Mouse (Mus musculus): Measurements from ENCODE around the gene Ccl9. TPM values are rescaled to one million over a fixed set of nuclear protein-coding genes. Genes with fewer than 3 reads are reported as not detected.
"Not testable (repeated sequence)": the region's sequence is repeated elsewhere in the genome, so short reads cannot be mapped to it uniquely, and the experiment has no call there.

Gene Ccl9
- polyA plus RNA-seq, 1 experiment from 2014 or later: 8.7 TPM

GRCm38 (mm10) chr11:83557074-83557473 is 21.4 kb downstream of the Ccl9 start:
- H3K27me3 ChIP-seq (replicated peaks; ENCODE audit: control insufficient read depth, insufficient read depth, low read length): no peaks in the 10 kb centered on the region; the same call in 1 of the 2 replicates
- H3K4me2 ChIP-seq: no peak overlapping the region
- no peak overlapping the region for H3K27ac ChIP-seq (ENCODE audit: low read depth, low read length)
- H3K36me3 ChIP-seq (ENCODE audit: control insufficient read depth, insufficient read depth, low read length): no peaks in the 10 kb centered on the region
- no peak overlapping the region for H3K4me3 ChIP-seq (ENCODE audit: low read depth, low read length)
- WGBS: 80% methylated on average over 10 of the region's 10 CpGs
- H3K4me1 ChIP-seq (replicated peaks; ENCODE audit: control insufficient read depth, insufficient read depth, low read length): no peaks in the 10 kb centered on the region
- ATAC-seq (replicated peaks; ENCODE audit: low FRiP score) (no peak), DNase-seq (ENCODE audit: low spot score) (no peak)
- no peak overlapping the region for H3K9ac ChIP-seq (ENCODE audit: low read depth, low read length)
- no peaks in the 10 kb centered on the region for H3K9me3 ChIP-seq (ENCODE audit: control insufficient read depth, low read length)

DNA sequence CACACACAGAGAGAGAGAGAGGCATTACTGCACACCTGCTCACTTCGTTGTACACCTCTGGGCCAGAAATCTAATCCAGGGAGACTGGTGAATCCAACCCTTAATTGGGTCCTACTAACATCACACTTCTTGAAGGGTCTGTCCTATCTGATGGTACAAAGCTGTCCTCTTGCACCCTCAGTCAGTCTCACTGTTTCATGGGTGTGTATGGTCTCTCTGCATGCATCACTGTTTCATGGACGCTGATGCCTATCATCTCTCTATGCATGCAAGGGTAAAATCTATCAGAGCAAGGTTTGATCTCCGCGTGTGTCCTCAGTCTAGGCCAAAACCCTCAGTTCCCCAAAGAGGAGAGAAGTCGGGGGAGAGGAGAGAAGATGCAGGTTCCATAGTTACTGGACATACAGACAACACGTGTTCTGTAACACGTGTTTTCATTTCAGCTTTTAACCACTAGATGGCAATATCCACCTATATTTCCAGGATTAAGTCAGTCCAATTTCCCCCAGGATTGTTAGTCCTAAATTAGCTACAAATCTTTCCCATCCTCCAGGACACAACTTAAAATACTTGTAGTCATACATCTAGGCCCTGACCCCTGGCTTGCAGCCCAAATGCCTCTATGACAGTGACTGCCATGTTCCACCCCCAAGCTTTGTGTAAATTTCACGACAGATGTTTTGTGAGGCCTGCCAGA is 22.2 kb downstream of the Ccl9 start:
- Histone ChIP-seq H3K9ac (ENCODE audit: low read depth, low read length) (no peak overlapping the region), H3K4me3 (ENCODE audit: low read depth, low read length) (no peak overlapping the region), H3K9me3 (ENCODE audit: control insufficient read depth, low read length) (no peaks in the 10 kb centered on the region), H3K27ac (ENCODE audit: low read depth, low read length) (no peak overlapping the region), H3K4me1 (replicated peaks; ENCODE audit: control insufficient read depth, insufficient read depth, low read length) (no peaks in the 10 kb centered on the region), H3K27me3 (replicated peaks; ENCODE audit: control insufficient read depth, insufficient read depth, low read length) (no peaks in the 10 kb centered on the region; the same call in 1 of the 2 replicates), H3K4me2 (no peak overlapping the region), H3K36me3 (ENCODE audit: control insufficient read depth, insufficient read depth, low read length) (no peaks in the 10 kb centered on the region)
- no peak for ATAC-seq (replicated peaks; ENCODE audit: low FRiP score)
- no peak for DNase-seq (ENCODE audit: low spot score)
- 35% methylated on average over 8 of the region's 8 CpGs for WGBS

- no peak overlapping the region for H3K27ac ChIP-seq (ENCODE audit: low read depth, low read length)
- no peaks in the 10 kb centered on the region for H3K27me3 ChIP-seq (replicated peaks; ENCODE audit: control insufficient read depth, insufficient read depth, low read length)
- no peaks in the 10 kb centered on the region for H3K4me1 ChIP-seq (replicated peaks; ENCODE audit: control insufficient read depth, insufficient read depth, low read length)
- WGBS: 79% methylated on average over 5 of the region's 5 CpGs
- ATAC-seq (replicated peaks; ENCODE audit: low FRiP score) (no peak), DNase-seq (ENCODE audit: low spot score) (no peak)
- H3K4me2 ChIP-seq: no peak overlapping the region
- H3K9me3 ChIP-seq (ENCODE audit: control insufficient read depth, low read length): no peaks in the 10 kb centered on the region
- no peak overlapping the region for H3K4me3 ChIP-seq (ENCODE audit: low read depth, low read length)
- no peaks in the 10 kb centered on the region for H3K36me3 ChIP-seq (ENCODE audit: control insufficient read depth, insufficient read depth, low read length)
- no peak overlapping the region for H3K9ac ChIP-seq (ENCODE audit: low read depth, low read length)
These were observed 26.8 kb downstream of the Ccl9 start for GRCm38 (mm10) chr11:83551668-83552067.

DNA sequence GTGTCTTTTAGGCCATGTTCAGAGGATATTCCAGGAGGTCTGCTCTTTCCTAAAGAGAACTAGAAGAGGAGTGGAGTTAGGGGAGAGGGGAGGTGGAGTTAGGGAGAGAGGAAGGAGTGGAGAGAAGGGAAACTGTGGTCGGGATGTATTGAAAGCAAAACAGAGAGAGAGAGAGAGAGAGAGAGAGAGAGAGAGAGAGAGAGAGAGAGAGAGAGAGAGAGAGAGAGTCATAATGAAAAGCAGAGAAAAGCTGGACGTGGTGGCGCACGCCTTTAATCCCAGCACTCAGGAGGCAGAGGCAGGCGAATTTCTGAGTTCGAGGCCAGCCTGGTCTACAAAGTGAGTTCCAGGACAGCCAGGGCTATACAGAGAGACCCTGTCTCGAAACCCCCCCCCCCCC is 27.4 kb downstream of the Ccl9 start:
- not testable (repeated sequence) for H3K4me2 ChIP-seq; H3K9me3 ChIP-seq (ENCODE audit: control insufficient read depth, low read length); DNase-seq (ENCODE audit: low spot score); H3K27ac ChIP-seq (ENCODE audit: low read depth, low read length); H3K4me1 ChIP-seq (replicated peaks; ENCODE audit: control insufficient read depth, insufficient read depth, low read length); ATAC-seq (replicated peaks; ENCODE audit: low FRiP score); H3K36me3 ChIP-seq (ENCODE audit: control insufficient read depth, insufficient read depth, low read length); H3K4me3 ChIP-seq (ENCODE audit: low read depth, low read length); H3K9ac ChIP-seq (ENCODE audit: low read depth, low read length); H3K27me3 ChIP-seq (replicated peaks; ENCODE audit: control insufficient read depth, insufficient read depth, low read length)
- WGBS: 70% methylated on average over 7 of the region's 7 CpGs

DNA sequence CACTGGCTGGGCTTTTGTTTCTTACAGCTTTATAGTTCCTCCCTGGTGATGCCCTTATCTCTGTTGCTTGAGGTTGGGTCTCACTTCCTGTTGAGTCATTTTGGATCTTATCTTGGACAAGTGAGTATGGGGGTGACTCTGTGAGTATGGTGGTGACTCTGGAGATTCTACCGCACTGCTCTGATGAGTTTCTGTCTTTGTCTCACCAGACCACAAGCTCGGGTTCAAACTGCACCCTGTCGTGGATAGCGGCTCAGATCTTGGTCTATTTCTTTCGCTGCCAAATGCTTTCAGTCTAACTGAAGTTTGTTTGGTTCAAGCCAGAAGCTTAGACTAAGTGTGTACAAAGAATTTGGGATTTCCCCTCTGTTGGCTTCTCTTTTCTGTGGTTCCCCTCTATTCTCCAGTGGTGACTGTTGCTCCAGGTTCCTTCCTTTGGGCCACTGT is 28.2 kb downstream of the Ccl9 start:
- H3K36me3 ChIP-seq (ENCODE audit: control insufficient read depth, insufficient read depth, low read length): no peaks in the 10 kb centered on the region
- no peak for DNase-seq (ENCODE audit: low spot score)
- 38% methylated on average over 5 of the region's 5 CpGs for WGBS
- ATAC-seq (replicated peaks; ENCODE audit: low FRiP score): no peak
- no peaks in the 10 kb centered on the region for H3K9me3 ChIP-seq (ENCODE audit: control insufficient read depth, low read length)
- no peak overlapping the region for H3K9ac ChIP-seq (ENCODE audit: low read depth, low read length)
- no peak overlapping the region for H3K4me2 ChIP-seq
- no peak overlapping the region for H3K4me3 ChIP-seq (ENCODE audit: low read depth, low read length)
- no peak overlapping the region for H3K27ac ChIP-seq (ENCODE audit: low read depth, low read length)
- H3K27me3 ChIP-seq (replicated peaks; ENCODE audit: control insufficient read depth, insufficient read depth, low read length): no peaks in the 10 kb centered on the region
- H3K4me1 ChIP-seq (replicated peaks; ENCODE audit: control insufficient read depth, insufficient read depth, low read length): no peaks in the 10 kb centered on the region

GRCm38 (mm10) chr11:83544214-83544613 is 34.2 kb downstream of the Ccl9 start:
- H3K9ac ChIP-seq (ENCODE audit: low read depth, low read length): no peak overlapping the region
- 58% methylated on average over 3 of the region's 3 CpGs for WGBS
- no peak for DNase-seq (ENCODE audit: low spot score)
- H3K36me3 ChIP-seq (ENCODE audit: control insufficient read depth, insufficient read depth, low read length): no peaks in the 10 kb centered on the region
- no peaks in the 10 kb centered on the region for H3K9me3 ChIP-seq (ENCODE audit: control insufficient read depth, low read length)
- H3K27ac ChIP-seq (ENCODE audit: low read depth, low read length): no peak overlapping the region
- H3K4me3 ChIP-seq (ENCODE audit: low read depth, low read length): no peak overlapping the region
- no peaks in the 10 kb centered on the region for H3K27me3 ChIP-seq (replicated peaks; ENCODE audit: control insufficient read depth, insufficient read depth, low read length)
- ATAC-seq (replicated peaks; ENCODE audit: low FRiP score): no peak
- no peaks in the 10 kb centered on the region for H3K4me1 ChIP-seq (replicated peaks; ENCODE audit: control insufficient read depth, insufficient read depth, low read length)
- H3K4me2 ChIP-seq: no peak overlapping the region

DNA sequence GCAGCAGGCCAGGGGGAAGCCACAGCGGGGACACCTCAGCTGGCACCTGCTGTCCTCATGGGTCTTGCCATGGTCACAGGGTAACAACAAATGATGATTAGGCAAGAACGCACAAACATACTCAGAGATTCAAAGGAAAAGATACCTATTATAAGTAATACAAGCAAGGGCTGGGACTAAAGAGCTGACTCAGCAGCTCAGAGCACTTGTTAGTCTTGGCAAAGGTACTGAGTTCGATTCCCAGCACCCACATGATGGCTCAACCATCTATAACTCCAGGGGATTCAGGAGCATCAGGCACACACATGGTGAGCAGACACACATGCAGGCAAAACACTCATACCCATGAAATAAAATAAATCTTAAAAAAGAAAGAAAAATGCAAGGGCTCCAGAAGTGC is 37.0 kb downstream of the Ccl9 start:
- Histone ChIP-seq H3K36me3 (ENCODE audit: control insufficient read depth, insufficient read depth, low read length) (no peaks in the 10 kb centered on the region), H3K4me3 (ENCODE audit: low read depth, low read length) (no peak overlapping the region), H3K27me3 (replicated peaks; ENCODE audit: control insufficient read depth, insufficient read depth, low read length) (no peaks in the 10 kb centered on the region), H3K4me1 (replicated peaks; ENCODE audit: control insufficient read depth, insufficient read depth, low read length) (no peaks in the 10 kb centered on the region), H3K4me2 (no peak overlapping the region), H3K9ac (ENCODE audit: low read depth, low read length) (no peak overlapping the region), H3K9me3 (ENCODE audit: control insufficient read depth, low read length) (no peaks in the 10 kb centered on the region), H3K27ac (ENCODE audit: low read depth, low read length) (no peak overlapping the region)
- DNase-seq (ENCODE audit: low spot score) (no peak), ATAC-seq (replicated peaks; ENCODE audit: low FRiP score) (no peak)
- 89% methylated on average over 3 of the region's 3 CpGs for WGBS

GRCm38 (mm10) chr11:83540931-83541330 is 37.5 kb downstream of the Ccl9 start:
- no peak overlapping the region for H3K27ac ChIP-seq (ENCODE audit: low read depth, low read length)
- no peak overlapping the region for H3K9ac ChIP-seq (ENCODE audit: low read depth, low read length)
- no peaks in the 10 kb centered on the region for H3K4me1 ChIP-seq (replicated peaks; ENCODE audit: control insufficient read depth, insufficient read depth, low read length)
- WGBS: 88% methylated on average over 2 of the region's 2 CpGs
- no peaks in the 10 kb centered on the region for H3K36me3 ChIP-seq (ENCODE audit: control insufficient read depth, insufficient read depth, low read length)
- H3K4me3 ChIP-seq (ENCODE audit: low read depth, low read length): no peak overlapping the region
- DNase-seq (ENCODE audit: low spot score): no peak
- ATAC-seq (replicated peaks; ENCODE audit: low FRiP score): no peak
- H3K27me3 ChIP-seq (replicated peaks; ENCODE audit: control insufficient read depth, insufficient read depth, low read length): no peaks in the 10 kb centered on the region
- no peaks in the 10 kb centered on the region for H3K9me3 ChIP-seq (ENCODE audit: control insufficient read depth, low read length)
- H3K4me2 ChIP-seq: no peak overlapping the region

DNA sequence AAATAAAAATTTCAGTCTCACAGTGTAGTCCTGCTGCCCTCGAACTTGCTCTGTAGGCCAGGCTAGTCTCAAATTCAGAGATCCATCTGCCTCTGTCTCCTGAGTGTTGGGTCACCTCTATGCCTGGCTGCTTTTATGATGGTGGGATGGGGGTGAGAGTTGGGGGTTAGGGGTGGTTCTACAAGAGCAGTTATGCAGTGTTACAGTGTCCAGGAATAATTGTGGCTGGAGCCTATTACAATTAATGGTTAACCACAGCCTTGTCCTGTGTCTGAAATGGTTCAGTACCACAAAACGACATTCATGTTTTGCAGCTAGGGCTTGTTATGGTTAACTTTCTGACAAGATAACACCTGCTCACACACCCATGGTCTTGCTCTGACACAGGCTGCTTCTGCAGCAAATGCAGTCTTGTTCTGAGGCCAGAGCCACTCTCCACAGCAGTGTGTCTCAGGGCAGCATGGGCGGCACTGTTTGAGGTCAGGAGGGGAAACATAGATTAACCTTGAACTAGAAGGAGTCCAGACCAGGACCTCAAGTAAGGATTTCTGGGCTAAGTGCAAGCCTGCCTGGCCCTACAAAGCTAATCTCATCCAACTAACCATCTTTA is 39.6 kb downstream of the Ccl9 start:
- no peak for DNase-seq (ENCODE audit: low spot score)
- 52% methylated on average over 3 of the region's 3 CpGs for WGBS

More for the DNA sequence above, 39.6 kb downstream of the Ccl9 start:
- Histone ChIP-seq H3K4me1 (replicated peaks; ENCODE audit: control insufficient read depth, insufficient read depth, low read length) (no peaks in the 10 kb centered on the region), H3K27ac (ENCODE audit: low read depth, low read length) (no peak overlapping the region), H3K4me3 (ENCODE audit: low read depth, low read length) (no peak overlapping the region), H3K9me3 (ENCODE audit: control insufficient read depth, low read length) (no peaks in the 10 kb centered on the region), H3K4me2 (no peak overlapping the region), H3K27me3 (replicated peaks; ENCODE audit: control insufficient read depth, insufficient read depth, low read length) (no peaks in the 10 kb centered on the region), H3K36me3 (ENCODE audit: control insufficient read depth, insufficient read depth, low read length) (no peaks in the 10 kb centered on the region), H3K9ac (ENCODE audit: low read depth, low read length) (no peak overlapping the region)
- ATAC-seq (replicated peaks; ENCODE audit: low FRiP score): no peak
